Mouse (Mus musculus): Measurements from ENCODE around the gene Tmem50a. TPM values are rescaled to one million over a fixed set of nuclear protein-coding genes. Genes with fewer than 3 reads are reported as not detected.

Tmem50a gene
- 187 and 193 TPM in 2 replicates for polyA plus RNA-seq (2015; fragmentation: Nextera tagmentation; extraction: Ambion mirVana)

GRCm38 (mm10) chr4:134914864-134915209 is at the start of gene Tmem50a:
Gene Tmem50a (minus strand): TSS chr4:134915024.
- Histone ChIP-seq H3K4me2 (replicated peaks; ENCODE audit: low read depth) (peak within 1 kb of the TSS; percentile 70), H3K27me3 (ENCODE audit: control insufficient read depth, insufficient read depth, low read length) (no peaks in the 10 kb centered on the region), H3K9ac (ENCODE audit: low read length) (peak within 1 kb of the TSS; percentile 87), H3K4me3 (ENCODE audit: low read depth, low read length) (peak within 1 kb of the TSS; percentile 90), H3K9me3 (ENCODE audit: control insufficient read depth, low read length) (no peaks in the 10 kb centered on the region), H3K27ac (replicated peaks) (peak within 1 kb of the TSS; percentile 98), H3K36me3 (ENCODE audit: control insufficient read depth, insufficient read depth, low read length) (no peaks in the 10 kb centered on the region), H3K4me1 (replicated peaks; ENCODE audit: control insufficient read depth, insufficient read depth) (peaks cover 3% of the 10 kb centered on the region; the same call in 1 of the 2 replicates)
- ATAC-seq (ENCODE audit: low FRiP score, low TSS enrichment) (peak; percentile 93), DNase-seq (ENCODE audit: low spot score) (peak; percentile 96)
- TF ChIP-seq CTCF (IDR thresholded peaks at IDR 0.05; ENCODE audit: low read depth), result no peak
- no peak for TF ChIP-seq EP300 (optimal IDR thresholded peaks at IDR 0.05)
- WGBS, result under 1% methylated on average over 25 of the region's 25 CpGs

GRCm38 (mm10) chr4:134963021-134963776 is 48.4 kb upstream of the Tmem50a start:
- H3K27ac ChIP-seq (replicated peaks), result no peak overlapping the region
- DNase-seq (ENCODE audit: low spot score) (peak; percentile 66), ATAC-seq (ENCODE audit: low FRiP score, low TSS enrichment) (peak; percentile 43; the same call in 1 of the 2 replicates)
- TF ChIP-seq EP300 (optimal IDR thresholded peaks at IDR 0.05) (no peak), CTCF (IDR thresholded peaks at IDR 0.05; ENCODE audit: low read depth) (peak; percentile 77)
- no peaks in the 10 kb centered on the region for H3K36me3 ChIP-seq (ENCODE audit: control insufficient read depth, insufficient read depth, low read length)
- no peaks in the 10 kb centered on the region for H3K27me3 ChIP-seq (ENCODE audit: control insufficient read depth, insufficient read depth, low read length)
- H3K4me2 ChIP-seq (replicated peaks; ENCODE audit: low read depth), result peak overlapping the region; percentile 25; the same call in 1 of the 2 replicates
- 29% methylated on average over 19 of the region's 19 CpGs for WGBS
- no peak overlapping the region for H3K4me3 ChIP-seq (ENCODE audit: low read depth, low read length)
- H3K4me1 ChIP-seq (replicated peaks; ENCODE audit: control insufficient read depth, insufficient read depth), result no peaks in the 10 kb centered on the region
- no peaks in the 10 kb centered on the region for H3K9me3 ChIP-seq (ENCODE audit: control insufficient read depth, low read length)
- H3K9ac ChIP-seq (ENCODE audit: low read length), result no peak overlapping the region

- WGBS, result 15% methylated on average over 3 of the region's 3 CpGs
- Histone ChIP-seq H3K4me3 (ENCODE audit: low read depth, low read length) (no peak overlapping the region), H3K9me3 (ENCODE audit: control insufficient read depth, low read length) (no peaks in the 10 kb centered on the region), H3K4me2 (replicated peaks; ENCODE audit: low read depth) (no peak overlapping the region), H3K36me3 (ENCODE audit: control insufficient read depth, insufficient read depth, low read length) (no peaks in the 10 kb centered on the region), H3K27ac (replicated peaks) (no peak overlapping the region), H3K4me1 (replicated peaks; ENCODE audit: control insufficient read depth, insufficient read depth) (no peaks in the 10 kb centered on the region), H3K27me3 (ENCODE audit: control insufficient read depth, insufficient read depth, low read length) (no peaks in the 10 kb centered on the region), H3K9ac (ENCODE audit: low read length) (no peak overlapping the region)
- DNase-seq (ENCODE audit: low spot score) (peak; percentile 75), ATAC-seq (ENCODE audit: low FRiP score, low TSS enrichment) (0 out of 2 replicates have a peak, but pooled peaks have one; percentile 33)
- TF ChIP-seq EP300 (optimal IDR thresholded peaks at IDR 0.05), result no peak
- TF ChIP-seq CTCF (IDR thresholded peaks at IDR 0.05; ENCODE audit: low read depth), result peak; percentile 80
These were observed 41.5 kb upstream of the Tmem50a start for GRCm38 (mm10) chr4:134956328-134956727.

- 0 out of 2 replicates have a peak, but pooled peaks have one; percentile 22 for ATAC-seq (ENCODE audit: low FRiP score, low TSS enrichment)
- no peak overlapping the region for H3K4me2 ChIP-seq (replicated peaks; ENCODE audit: low read depth)
- H3K36me3 ChIP-seq (ENCODE audit: control insufficient read depth, insufficient read depth, low read length), result no peaks in the 10 kb centered on the region
- no peak overlapping the region for H3K4me3 ChIP-seq (ENCODE audit: low read depth, low read length)
- H3K27ac ChIP-seq (replicated peaks), result no peak overlapping the region
- TF ChIP-seq EP300 (optimal IDR thresholded peaks at IDR 0.05) (no peak), CTCF (IDR thresholded peaks at IDR 0.05; ENCODE audit: low read depth) (no peak)
- H3K4me1 ChIP-seq (replicated peaks; ENCODE audit: control insufficient read depth, insufficient read depth), result no peaks in the 10 kb centered on the region
- H3K9ac ChIP-seq (ENCODE audit: low read length), result no peak overlapping the region
- DNase-seq (ENCODE audit: low spot score), result no peak
- WGBS, result 63% methylated on average over 3 of the region's 3 CpGs
- no peaks in the 10 kb centered on the region for H3K9me3 ChIP-seq (ENCODE audit: control insufficient read depth, low read length)
- no peaks in the 10 kb centered on the region for H3K27me3 ChIP-seq (ENCODE audit: control insufficient read depth, insufficient read depth, low read length)
These were observed 41.0 kb upstream of the Tmem50a start for GRCm38 (mm10) chr4:134955845-134956244.

GRCm38 (mm10) chr4:134955196-134955595 is 40.4 kb upstream of the Tmem50a start:
- 93% methylated on average over 2 of the region's 2 CpGs for WGBS
- no peak for ATAC-seq (ENCODE audit: low FRiP score, low TSS enrichment)

GRCm38 (mm10) chr4:134954461-134954860 is 39.6 kb upstream of the Tmem50a start:
- no peak overlapping the region for H3K9ac ChIP-seq (ENCODE audit: low read length)
- DNase-seq (ENCODE audit: low spot score) (no peak), ATAC-seq (ENCODE audit: low FRiP score, low TSS enrichment) (peak; percentile 33; the same call in 1 of the 2 replicates)
- H3K4me1 ChIP-seq (replicated peaks; ENCODE audit: control insufficient read depth, insufficient read depth), result no peaks in the 10 kb centered on the region; the same call in 1 of the 2 replicates
- 11% methylated on average over 15 of the region's 15 CpGs for WGBS
- no peaks in the 10 kb centered on the region for H3K27me3 ChIP-seq (ENCODE audit: control insufficient read depth, insufficient read depth, low read length)
- TF ChIP-seq CTCF (IDR thresholded peaks at IDR 0.05; ENCODE audit: low read depth), result no peak
- no peak for TF ChIP-seq EP300 (optimal IDR thresholded peaks at IDR 0.05)
- no peaks in the 10 kb centered on the region for H3K36me3 ChIP-seq (ENCODE audit: control insufficient read depth, insufficient read depth, low read length)
- no peak overlapping the region for H3K4me3 ChIP-seq (ENCODE audit: low read depth, low read length)
- 0 out of 2 replicates have a peak overlapping the region, but pooled peaks have one; percentile 40 for H3K27ac ChIP-seq (replicated peaks)
- no peaks in the 10 kb centered on the region for H3K9me3 ChIP-seq (ENCODE audit: control insufficient read depth, low read length)
- no peak overlapping the region for H3K4me2 ChIP-seq (replicated peaks; ENCODE audit: low read depth)

More at GRCm38 (mm10) chr4:134955196-134955595, 40.4 kb upstream of the Tmem50a start:
- Histone ChIP-seq H3K27ac (replicated peaks) (no peak overlapping the region), H3K27me3 (ENCODE audit: control insufficient read depth, insufficient read depth, low read length) (no peaks in the 10 kb centered on the region), H3K4me3 (ENCODE audit: low read depth, low read length) (no peak overlapping the region), H3K4me1 (replicated peaks; ENCODE audit: control insufficient read depth, insufficient read depth) (no peaks in the 10 kb centered on the region; the same call in 1 of the 2 replicates), H3K4me2 (replicated peaks; ENCODE audit: low read depth) (no peak overlapping the region), H3K36me3 (ENCODE audit: control insufficient read depth, insufficient read depth, low read length) (no peaks in the 10 kb centered on the region), H3K9me3 (ENCODE audit: control insufficient read depth, low read length) (no peaks in the 10 kb centered on the region), H3K9ac (ENCODE audit: low read length) (no peak overlapping the region)
- DNase-seq (ENCODE audit: low spot score), result no peak
- TF ChIP-seq CTCF (IDR thresholded peaks at IDR 0.05; ENCODE audit: low read depth), result no peak
- TF ChIP-seq EP300 (optimal IDR thresholded peaks at IDR 0.05), result no peak

Measured in stomach, postnatal 0 days (tissue).